Mouse (Mus musculus): ENCODE measurements around the gene Fam102a. TPM values are rescaled to one million over a fixed set of nuclear protein-coding genes. Genes with fewer than 3 reads are reported as not detected.

Gene Fam102a
- polyA plus RNA-seq, 1 experiment from 2014 or later: 5.6 TPM

GRCm38 (mm10) chr2:32507906-32508305 is 27.2 kb upstream of the Fam102a start:
- no peak for ATAC-seq
- Histone ChIP-seq H3K9me3 (ENCODE audit: control insufficient read depth, low read length) (no peaks in the 10 kb centered on the region), H3K4me1 (replicated peaks; ENCODE audit: control insufficient read depth, insufficient read depth, low read length) (no peaks in the 10 kb centered on the region)

GRCm38 (mm10) chr2:32509287-32509686 is 25.8 kb upstream of the Fam102a start:
- no peak overlapping the region for H3K4me3 ChIP-seq (replicated peaks; ENCODE audit: low read length)
- no peaks in the 10 kb centered on the region for H3K9me3 ChIP-seq (ENCODE audit: control insufficient read depth, low read length)
- H3K9ac ChIP-seq (replicated peaks; ENCODE audit: low read depth, low read length): no peak overlapping the region
- H3K27me3 ChIP-seq (replicated peaks; ENCODE audit: control insufficient read depth, insufficient read depth, low read length): no peaks in the 10 kb centered on the region
- no peak overlapping the region for H3K4me2 ChIP-seq (ENCODE audit: low read length)
- ATAC-seq: no peak
- no peaks in the 10 kb centered on the region for H3K36me3 ChIP-seq (ENCODE audit: control insufficient read depth, insufficient read depth)
- 65% methylated on average over 4 of the region's 4 CpGs for WGBS
- no peak overlapping the region for H3K27ac ChIP-seq (ENCODE audit: low read length)
- no peaks in the 10 kb centered on the region for H3K4me1 ChIP-seq (replicated peaks; ENCODE audit: control insufficient read depth, insufficient read depth, low read length)

More at GRCm38 (mm10) chr2:32507906-32508305, 27.2 kb upstream of the Fam102a start:
- Histone ChIP-seq H3K4me2 (ENCODE audit: low read length) (no peak overlapping the region), H3K4me3 (replicated peaks; ENCODE audit: low read length) (no peak overlapping the region), H3K9ac (replicated peaks; ENCODE audit: low read depth, low read length) (no peak overlapping the region), H3K27ac (ENCODE audit: low read length) (no peak overlapping the region), H3K27me3 (replicated peaks; ENCODE audit: control insufficient read depth, insufficient read depth, low read length) (no peaks in the 10 kb centered on the region), H3K36me3 (ENCODE audit: control insufficient read depth, insufficient read depth) (no peaks in the 10 kb centered on the region)
- WGBS: 72% methylated on average over 9 of the region's 9 CpGs

- H3K4me3 ChIP-seq (replicated peaks; ENCODE audit: low read length): no peak overlapping the region
- H3K36me3 ChIP-seq (ENCODE audit: control insufficient read depth, insufficient read depth): no peaks in the 10 kb centered on the region
- no peaks in the 10 kb centered on the region for H3K4me1 ChIP-seq (replicated peaks; ENCODE audit: control insufficient read depth, insufficient read depth, low read length)
- H3K9me3 ChIP-seq (ENCODE audit: control insufficient read depth, low read length): no peaks in the 10 kb centered on the region
- ATAC-seq: no peak
- H3K4me2 ChIP-seq (ENCODE audit: low read length): no peak overlapping the region
- no peak overlapping the region for H3K9ac ChIP-seq (replicated peaks; ENCODE audit: low read depth, low read length)
- no peak overlapping the region for H3K27ac ChIP-seq (ENCODE audit: low read length)
- 55% methylated on average over 8 of the region's 8 CpGs for WGBS
- no peaks in the 10 kb centered on the region for H3K27me3 ChIP-seq (replicated peaks; ENCODE audit: control insufficient read depth, insufficient read depth, low read length)
Measured at GRCm38 (mm10) chr2:32509896-32510295, 25.2 kb upstream of the Fam102a start.

GRCm38 (mm10) chr2:32512592-32512991 is 22.5 kb upstream of the Fam102a start:
- ATAC-seq: no peak
- H3K4me2 ChIP-seq (ENCODE audit: low read length): no peak overlapping the region
- H3K4me3 ChIP-seq (replicated peaks; ENCODE audit: low read length): no peak overlapping the region
- no peaks in the 10 kb centered on the region for H3K27me3 ChIP-seq (replicated peaks; ENCODE audit: control insufficient read depth, insufficient read depth, low read length)
- no peak overlapping the region for H3K27ac ChIP-seq (ENCODE audit: low read length)
- no peaks in the 10 kb centered on the region for H3K4me1 ChIP-seq (replicated peaks; ENCODE audit: control insufficient read depth, insufficient read depth, low read length)
- H3K9me3 ChIP-seq (ENCODE audit: control insufficient read depth, low read length): no peaks in the 10 kb centered on the region
- no peak overlapping the region for H3K9ac ChIP-seq (replicated peaks; ENCODE audit: low read depth, low read length)
- H3K36me3 ChIP-seq (ENCODE audit: control insufficient read depth, insufficient read depth): no peaks in the 10 kb centered on the region
- WGBS: 88% methylated on average over 7 of the region's 7 CpGs

GRCm38 (mm10) chr2:32514335-32514734 is 20.8 kb upstream of the Fam102a start:
- no peak overlapping the region for H3K9ac ChIP-seq (replicated peaks; ENCODE audit: low read depth, low read length)
- WGBS: 68% methylated on average over 6 of the region's 6 CpGs

GRCm38 (mm10) chr2:32517233-32517867 is 17.8 kb upstream of the Fam102a start:
- Histone ChIP-seq H3K4me1 (replicated peaks; ENCODE audit: control insufficient read depth, insufficient read depth, low read length) (no peaks in the 10 kb centered on the region), H3K9ac (replicated peaks; ENCODE audit: low read depth, low read length) (no peak overlapping the region), H3K27me3 (replicated peaks; ENCODE audit: control insufficient read depth, insufficient read depth, low read length) (no peaks in the 10 kb centered on the region), H3K4me2 (ENCODE audit: low read length) (no peak overlapping the region), H3K36me3 (ENCODE audit: control insufficient read depth, insufficient read depth) (no peaks in the 10 kb centered on the region), H3K4me3 (replicated peaks; ENCODE audit: low read length) (no peak overlapping the region), H3K27ac (ENCODE audit: low read length) (no peak overlapping the region), H3K9me3 (ENCODE audit: control insufficient read depth, low read length) (no peaks in the 10 kb centered on the region)
- 77% methylated on average over 4 of the region's 4 CpGs for WGBS
- ATAC-seq: no peak

More at GRCm38 (mm10) chr2:32514335-32514734, 20.8 kb upstream of the Fam102a start:
- H3K4me3 ChIP-seq (replicated peaks; ENCODE audit: low read length): no peak overlapping the region
- H3K4me2 ChIP-seq (ENCODE audit: low read length): no peak overlapping the region
- H3K4me1 ChIP-seq (replicated peaks; ENCODE audit: control insufficient read depth, insufficient read depth, low read length): no peaks in the 10 kb centered on the region
- H3K27me3 ChIP-seq (replicated peaks; ENCODE audit: control insufficient read depth, insufficient read depth, low read length): no peaks in the 10 kb centered on the region
- ATAC-seq: no peak
- no peak overlapping the region for H3K27ac ChIP-seq (ENCODE audit: low read length)
- H3K36me3 ChIP-seq (ENCODE audit: control insufficient read depth, insufficient read depth): no peaks in the 10 kb centered on the region
- H3K9me3 ChIP-seq (ENCODE audit: control insufficient read depth, low read length): no peaks in the 10 kb centered on the region

- H3K4me3 ChIP-seq (replicated peaks; ENCODE audit: low read length): no peak overlapping the region
- no peaks in the 10 kb centered on the region for H3K36me3 ChIP-seq (ENCODE audit: control insufficient read depth, insufficient read depth)
- no peak for ATAC-seq
- WGBS: 74% methylated on average over 8 of the region's 8 CpGs
- H3K27ac ChIP-seq (ENCODE audit: low read length): no peak overlapping the region
- no peak overlapping the region for H3K4me2 ChIP-seq (ENCODE audit: low read length)
- H3K9ac ChIP-seq (replicated peaks; ENCODE audit: low read depth, low read length): no peak overlapping the region
- H3K4me1 ChIP-seq (replicated peaks; ENCODE audit: control insufficient read depth, insufficient read depth, low read length): no peaks in the 10 kb centered on the region
- no peaks in the 10 kb centered on the region for H3K27me3 ChIP-seq (replicated peaks; ENCODE audit: control insufficient read depth, insufficient read depth, low read length)
- H3K9me3 ChIP-seq (ENCODE audit: control insufficient read depth, low read length): no peaks in the 10 kb centered on the region
Measured at GRCm38 (mm10) chr2:32520034-32520990, 14.8 kb upstream of the Fam102a start.

- Histone ChIP-seq H3K4me2 (ENCODE audit: low read length) (no peak overlapping the region), H3K9me3 (ENCODE audit: control insufficient read depth, low read length) (no peaks in the 10 kb centered on the region), H3K27ac (ENCODE audit: low read length) (no peak overlapping the region), H3K27me3 (replicated peaks; ENCODE audit: control insufficient read depth, insufficient read depth, low read length) (no peaks in the 10 kb centered on the region), H3K4me1 (replicated peaks; ENCODE audit: control insufficient read depth, insufficient read depth, low read length) (no peaks in the 10 kb centered on the region), H3K36me3 (ENCODE audit: control insufficient read depth, insufficient read depth) (no peaks in the 10 kb centered on the region), H3K9ac (replicated peaks; ENCODE audit: low read depth, low read length) (no peak overlapping the region), H3K4me3 (replicated peaks; ENCODE audit: low read length) (no peak overlapping the region)
- no peak for ATAC-seq
- 87% methylated on average over 13 of the region's 13 CpGs for WGBS
Measured at GRCm38 (mm10) chr2:32524536-32525031, 10.5 kb upstream of the Fam102a start.

- no peak for ATAC-seq
- Histone ChIP-seq H3K27me3 (replicated peaks; ENCODE audit: control insufficient read depth, insufficient read depth, low read length) (no peaks in the 10 kb centered on the region), H3K4me3 (replicated peaks; ENCODE audit: low read length) (no peak overlapping the region), H3K9me3 (ENCODE audit: control insufficient read depth, low read length) (no peaks in the 10 kb centered on the region), H3K27ac (ENCODE audit: low read length) (no peak overlapping the region), H3K4me1 (replicated peaks; ENCODE audit: control insufficient read depth, insufficient read depth, low read length) (no peaks in the 10 kb centered on the region), H3K36me3 (ENCODE audit: control insufficient read depth, insufficient read depth) (no peaks in the 10 kb centered on the region), H3K9ac (replicated peaks; ENCODE audit: low read depth, low read length) (no peak overlapping the region), H3K4me2 (ENCODE audit: low read length) (no peak overlapping the region)
- 86% methylated on average over 12 of the region's 12 CpGs for WGBS
Measured at GRCm38 (mm10) chr2:32525816-32526215, 9.3 kb upstream of the Fam102a start.

All from forebrain, embryonic 16.5 days (tissue).